Mouse (Mus musculus) left cerebral cortex, adult 2 months (tissue): ENCODE data around the gene Sdc1. TPM values are rescaled to one million over a fixed set of nuclear protein-coding genes. Genes with fewer than 3 reads are reported as not detected.
A peak's percentile ranks its signal among the peaks of the same experiment; 100 is the strongest.

Experiments
- DNase-seq, 2 experiments: peaks; one replicate each; pipeline ENCODE4 v3.0.0; 2021 to 2022; ENCODE audit warnings: low spot score in 2 of 2, mixed read lengths in 1 of 2; ENCODE audit errors: extremely low spot score in 1 of 2
- H3K27ac ChIP-seq: fragments of 200-600 bp; 2 replicates; pipeline ENCODE4 v1.8.1; 2022
- H3K4me3 ChIP-seq: fragments of 200-600 bp; 2 replicates; pipeline ENCODE4 v1.8.1; 2022
- CTCF ChIP-seq: fragments of 200-600 bp; IDR thresholded peaks from 2 replicates; pipeline ENCODE4 v1.8.1; 2022; ENCODE audit warnings: antibody characterized with exemption, mild to moderate bottlenecking, moderate library complexity
- intact Hi-C: fragments of 180-260 bp; cut with DNase I; formaldehyde crosslinking; loops from one replicate; pipeline ENCODE4 v1.15.1; 2025
- long read RNA-seq, 2 experiments: library from polyadenylated mRNA; stranded (forward); transcript quantifications; one replicate each; pipeline ENCODE4 v2.0.0; 2021; ENCODE audit warnings: borderline mapping rate in 2 of 2
- total RNA-seq, 2 experiments: library from RNA; stranded (reverse); gene quantifications; 2 replicates each; pipeline ENCODE4 v1.2.3; 2021

The Sdc1 gene
- 1 to 10 TPM; 1.5 to 1.7 TPM for total RNA-seq
- long read RNA-seq, experiment 1, partial matches to known transcripts = 1 of 5 reads
- long read RNA-seq, experiment 1, other reads (novel, unspliced or antisense) = 0 of 5 reads
- long read RNA-seq, experiment 2, partial matches to known transcripts = 0 of 3 reads
- long read RNA-seq, experiment 2, other reads (novel, unspliced or antisense) = 0 of 3 reads

DNA sequence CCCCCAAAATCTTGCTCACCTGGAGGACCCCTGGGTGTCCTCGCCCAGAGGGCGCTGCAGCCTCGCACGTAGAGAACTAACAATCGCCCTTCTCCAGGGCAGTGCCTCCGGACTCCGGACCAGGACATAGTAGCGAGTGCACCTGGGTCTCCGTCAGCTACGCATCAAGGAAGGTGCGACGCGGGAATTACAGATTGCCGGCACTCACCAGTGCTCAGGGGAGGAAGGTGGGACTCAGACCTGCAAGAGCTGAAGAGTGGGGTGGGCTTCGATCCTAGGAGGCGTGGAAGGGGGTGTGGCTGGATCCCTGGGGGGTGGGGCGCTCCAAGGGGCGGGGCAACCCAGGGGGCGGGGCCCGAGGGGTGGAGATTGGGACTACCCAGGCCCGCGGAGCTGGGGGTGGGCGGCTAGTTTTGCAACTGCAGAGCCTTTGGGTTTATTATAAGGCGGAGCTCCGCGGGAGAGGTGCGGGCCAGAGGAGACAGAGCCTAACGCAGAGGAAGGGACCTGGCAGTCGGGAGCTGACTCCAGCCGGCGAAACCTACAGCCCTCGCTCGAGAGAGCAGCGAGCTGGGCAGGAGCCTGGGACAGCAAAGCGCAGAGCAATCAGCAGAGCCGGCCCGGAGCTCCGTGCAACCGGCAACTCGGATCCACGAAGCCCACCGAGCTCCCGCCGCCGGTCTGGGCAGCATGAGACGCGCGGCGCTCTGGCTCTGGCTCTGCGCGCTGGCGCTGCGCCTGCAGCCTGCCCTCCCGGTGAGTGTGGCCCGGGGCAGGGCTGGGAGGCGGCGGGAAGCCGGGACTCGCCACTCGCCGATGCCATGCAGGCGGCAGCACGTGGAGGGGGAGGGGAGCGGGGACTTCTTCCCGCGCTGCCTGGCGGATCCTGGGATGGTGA is at the start of gene Sdc1:
TSS of gene Sdc1 (plus strand) at position 378 of the 898 bp plus-strand sequence.
- H3K27ac ChIP-seq = no peak within 1 kb of the TSS
- TF ChIP-seq CTCF = no peak; the same call in 1 of the 2 replicates
- intact Hi-C loops = loop anchor here (5.0 kb wide), 1 partner anchor 231 kb away; no protein-coding TSS in a partner anchor

GRCm38 (mm10) chr12:8726890-8727289 is 44.2 kb upstream of the Sdc1 start:
- no peak; the same call in 1 of the 2 replicates for TF ChIP-seq CTCF
- Histone ChIP-seq H3K27ac (no peak overlapping the region), H3K4me3 (no peak overlapping the region)
- intact Hi-C loops = no loop called here
- no peak for DNase-seq

More for the DNA sequence above, at the start of gene Sdc1:
- H3K4me3 ChIP-seq = peak within 1 kb of the TSS; percentile 55
- peak; percentile 39 to 46 for DNase-seq

- no peak overlapping the region for H3K4me3 ChIP-seq
- intact Hi-C loops = no loop called here
- H3K27ac ChIP-seq = no peak overlapping the region
- no peak for TF ChIP-seq CTCF
- no peak for DNase-seq
Measured at GRCm38 (mm10) chr12:8728739-8729138, 42.4 kb upstream of the Sdc1 start.

- no peak overlapping the region for H3K4me3 ChIP-seq
- DNase-seq = no peak
- H3K27ac ChIP-seq = no peak overlapping the region
- intact Hi-C loops = no loop called here
- no peak for TF ChIP-seq CTCF
Measured at GRCm38 (mm10) chr12:8753654-8754053, 17.5 kb upstream of the Sdc1 start.

- intact Hi-C loops = no loop called here
- Histone ChIP-seq H3K4me3 (no peak overlapping the region), H3K27ac (no peak overlapping the region)
- no peak for DNase-seq
- TF ChIP-seq CTCF = no peak
Measured at GRCm38 (mm10) chr12:8754116-8754515, 17.0 kb upstream of the Sdc1 start.

DNA sequence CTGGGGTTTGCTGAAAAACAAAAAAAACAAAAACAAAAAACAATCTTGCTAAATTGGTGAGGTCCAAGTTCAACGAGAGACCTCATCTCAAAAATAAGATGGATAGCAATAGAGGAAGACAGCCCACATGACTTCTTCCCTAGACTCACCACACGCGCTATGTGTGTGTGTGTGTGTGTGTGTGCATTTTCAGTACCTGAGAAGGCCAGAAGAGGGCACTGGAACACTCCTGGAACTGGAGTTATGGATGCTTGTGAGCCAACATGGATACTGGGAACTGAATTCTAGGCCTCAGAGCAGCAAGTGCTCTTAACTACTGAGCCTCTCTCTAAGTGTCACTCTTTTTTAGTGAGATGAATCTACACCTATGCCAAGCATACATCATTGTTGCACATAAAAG is 13.1 kb upstream of the Sdc1 start:
- no peak overlapping the region for H3K4me3 ChIP-seq
- peak; percentile 22 for TF ChIP-seq CTCF
- peak in 1 of 2 experiments; percentile 8 for DNase-seq
- intact Hi-C loops = no loop called here
- no peak overlapping the region for H3K27ac ChIP-seq

DNA sequence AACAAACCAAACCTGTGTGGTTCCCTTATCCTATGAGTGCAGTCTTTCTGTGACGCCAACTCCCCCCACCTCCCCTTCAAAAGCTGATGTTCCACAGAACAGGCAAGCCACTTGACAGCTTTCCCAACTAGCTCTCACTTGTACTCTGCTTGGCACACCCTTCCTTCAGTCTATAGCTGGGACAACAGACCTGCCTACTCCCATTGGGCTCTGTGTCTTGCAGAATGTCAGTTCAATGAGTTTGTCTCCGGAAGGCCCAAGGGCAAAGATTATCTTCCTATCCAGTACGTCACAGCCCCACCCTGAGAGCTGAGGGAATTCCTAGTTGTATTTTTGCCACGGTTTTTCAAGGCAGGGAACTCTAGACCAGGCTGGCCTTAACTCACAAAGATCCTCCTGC is 12.0 kb upstream of the Sdc1 start:
- no peak overlapping the region for H3K4me3 ChIP-seq
- TF ChIP-seq CTCF = no peak
- intact Hi-C loops = no loop called here

GRCm38 (mm10) chr12:8759779-8760178 is 11.3 kb upstream of the Sdc1 start:
- H3K4me3 ChIP-seq = no peak overlapping the region
- peak; percentile 6 to 8 for DNase-seq
- no peak for TF ChIP-seq CTCF
- no peak overlapping the region for H3K27ac ChIP-seq
- intact Hi-C loops = no loop called here

More for the DNA sequence above, 12.0 kb upstream of the Sdc1 start:
- peak; percentile 4 to 6 for DNase-seq
- no peak overlapping the region for H3K27ac ChIP-seq

GRCm38 (mm10) chr12:8760561-8760960 is 10.6 kb upstream of the Sdc1 start:
- no peak for TF ChIP-seq CTCF
- no peak for DNase-seq
- H3K4me3 ChIP-seq = no peak overlapping the region
- intact Hi-C loops = no loop called here
- H3K27ac ChIP-seq = no peak overlapping the region

- intact Hi-C loops = no loop called here
- no peak overlapping the region for H3K4me3 ChIP-seq
- no peak for TF ChIP-seq CTCF
Measured at GRCm38 (mm10) chr12:8761058-8761457, 10.1 kb upstream of the Sdc1 start.

DNA sequence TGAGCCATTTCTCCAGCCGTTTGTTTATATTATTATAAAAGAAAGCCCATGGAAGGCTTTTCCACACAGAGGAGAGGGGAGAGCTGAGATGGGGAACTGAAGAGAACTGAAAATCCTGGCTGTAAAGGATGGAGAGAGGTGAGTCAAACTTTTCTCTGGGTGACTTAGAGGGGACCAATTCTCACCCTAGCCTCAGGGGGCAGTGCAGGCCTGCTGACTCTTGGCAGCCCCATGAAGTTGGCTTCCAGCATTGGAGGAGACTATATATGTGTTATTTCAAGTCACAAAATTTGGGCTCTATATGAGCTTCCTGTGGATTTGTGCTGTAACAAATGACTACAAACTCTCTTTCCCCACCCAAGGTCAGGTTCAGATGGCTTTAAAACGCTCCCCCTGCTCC is 8.5 kb upstream of the Sdc1 start:
- H3K27ac ChIP-seq = no peak overlapping the region
- no peak overlapping the region for H3K4me3 ChIP-seq
- intact Hi-C loops = no loop called here
- TF ChIP-seq CTCF = peak; percentile 39
- no peak for DNase-seq

More at GRCm38 (mm10) chr12:8761058-8761457, 10.1 kb upstream of the Sdc1 start:
- DNase-seq = no peak
- H3K27ac ChIP-seq = no peak overlapping the region

DNA sequence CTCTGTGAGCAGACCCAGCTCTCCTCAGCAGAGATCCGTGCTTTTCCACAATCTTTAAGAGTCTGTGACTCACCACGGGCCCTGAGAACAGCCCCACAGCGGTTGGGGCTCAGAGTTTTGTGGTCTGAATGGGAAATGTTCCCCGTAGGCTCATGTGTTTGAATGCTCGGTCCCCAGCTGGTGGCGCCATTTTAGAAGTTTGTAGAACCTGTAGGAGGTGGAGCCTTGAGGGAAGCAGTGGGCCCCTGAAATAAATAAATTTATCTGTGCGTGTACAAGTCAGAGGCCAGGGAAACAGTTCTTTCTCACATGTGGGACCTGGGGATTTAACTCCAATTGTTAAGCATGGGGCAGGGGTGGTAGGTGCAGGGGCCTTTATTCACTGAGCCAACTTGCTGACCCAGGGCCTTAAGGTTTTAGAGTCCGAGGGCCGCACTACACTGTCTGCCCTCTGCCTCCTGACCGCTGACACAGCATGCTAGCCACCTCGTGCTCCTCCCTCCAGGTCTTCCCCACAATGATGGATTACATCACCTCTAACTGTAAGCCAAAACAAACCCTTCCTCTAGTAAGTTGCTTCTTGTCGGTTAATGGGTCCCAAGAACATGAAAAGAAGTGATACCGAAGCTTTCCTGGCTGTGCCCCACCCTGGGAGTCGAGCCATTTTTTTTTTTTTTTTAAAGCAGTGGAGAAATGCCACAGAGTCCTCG is 6.7 kb upstream of the Sdc1 start:
- no peak overlapping the region for H3K4me3 ChIP-seq
- no peak overlapping the region for H3K27ac ChIP-seq
- intact Hi-C loops = no loop called here
- no peak for DNase-seq
- no peak for TF ChIP-seq CTCF
